Mouse (Mus musculus) C2C12 (cell line): ENCODE data around the gene Rbm3.

Experiments used
- CTCF ChIP-seq: IDR thresholded peaks from one replicate; pipeline ENCODE4 v1.5.1; 2011; ENCODE audit not compliant: control insufficient read depth, insufficient read depth, insufficient read length
- MYOD1 ChIP-seq: IDR thresholded peaks from one replicate; pipeline ENCODE4 v1.6.1; 2011; ENCODE audit warnings: low read depth; ENCODE audit not compliant: control insufficient read depth, insufficient read length
- MYOG ChIP-seq: IDR thresholded peaks from one replicate; pipeline ENCODE4 v1.6.1; 2011; ENCODE audit not compliant: control insufficient read depth, insufficient read length; ENCODE audit errors: extremely low read depth

- TF ChIP-seq CTCF (no peak), MYOD1 (no peak), MYOG (no peak)
Observed at GRCm38 (mm10) chrX:8089746-8090145, 55.9 kb downstream of the Rbm3 start.
